Comparison of ENCODE assay signal across 21 mouse cellular contexts in genomic region chr2:59348585-59348984, GRCm38 (mm10).
"Had no signal": no experiment of that assay in that cellular context is flagged by ENCODE, and none has a peak within 500 bp of the region (broad histone marks: within the 10 kb centered on the region; RNA-seq: fewer than 3 reads in every experiment).

No protein-coding gene starts in this region.

- H3K4me3 ChIP-seq: layer of hippocampus, adult 2 months; left cerebral cortex, adult 2 months; limb, embryonic 12.5 days; limb, embryonic 15.5 days; midbrain, embryonic 13.5 days; stomach, embryonic 15.5 days had no signal

- DNase-seq: kidney, adult 2 months; kidney, postnatal 25 days; layer of hippocampus, postnatal 36 days; left cerebral cortex, postnatal 4 days; liver, postnatal 0 days; lung, embryonic 14.5 days; thymus, adult 2 months; thymus, postnatal 14 days; thymus, postnatal 4 days had no signal

- H3K4me1 ChIP-seq: limb, embryonic 15.5 days had no signal

- H3K27me3 ChIP-seq: limb, embryonic 12.5 days; limb, embryonic 15.5 days; midbrain, embryonic 13.5 days; stomach, embryonic 15.5 days had no signal

- H3K9ac ChIP-seq: limb, embryonic 12.5 days; limb, embryonic 15.5 days; liver, embryonic 14.5 days; liver, postnatal 0 days; lung, embryonic 14.5 days; midbrain, embryonic 13.5 days; stomach, embryonic 15.5 days had no signal

- ATAC-seq: intestine, embryonic 16.5 days; liver, postnatal 0 days; lung, postnatal 0 days; midbrain, embryonic 13.5 days had no signal

- H3K4me2 ChIP-seq: limb, embryonic 12.5 days; limb, embryonic 15.5 days; liver, embryonic 11.5 days; lung, embryonic 14.5 days; midbrain, embryonic 13.5 days; stomach, embryonic 15.5 days had no signal

- H3K27ac ChIP-seq: kidney, postnatal 0 days; layer of hippocampus, adult 2 months; left cerebral cortex, adult 2 months; limb, embryonic 12.5 days; limb, embryonic 15.5 days; liver, embryonic 14.5 days; macrophage; midbrain, embryonic 13.5 days; stomach, embryonic 15.5 days had no signal

- H3K9me3 ChIP-seq: limb, embryonic 12.5 days; limb, embryonic 15.5 days; midbrain, embryonic 13.5 days; stomach, embryonic 15.5 days had no signal
